Mouse (Mus musculus) embryonic stem cell, embryonic (primary cell): ENCODE results near the gene Zfp800.

Experiments
- CTCF ChIA-PET, 4 experiments: fragments of 300-600 bp in 2 of 4; fragments of 350-600 bp in 2 of 4; sonication (Branson Sonifier 250); formaldehyde crosslinking; loops; one replicate each; lab custom pipeline; 2022; ENCODE audit warnings: inconsistent platforms in 2 of 4; lab: Charles Lee
- POLR2A ChIA-PET, 4 experiments: fragments of 300-600 bp in 2 of 4; fragments of 350-600 bp in 2 of 4; sonication (Branson Sonifier 250); formaldehyde crosslinking; loops; one replicate each; lab custom pipeline; 2022; ENCODE audit warnings: antibody characterized with exemption in 4 of 4, inconsistent platforms in 1 of 4; lab: Charles Lee

The Zfp800 gene

GRCm38 (mm10) chr6:28261307-28262197 lies 136.3 kb downstream of the Zfp800 start:
- ChIA-PET POLR2A (interaction anchor here in 3 of 4 experiments (0.6 to 3.3 kb wide), 21 partner anchors 8 to 903 kb away, joined by 3 to 20 read pairs (median 4); partner anchors contain the start of genes Arf5 (in 1 of the 3), Grm8 (in 1 of the 3) and Rbm28 (in 1 of the 3)), CTCF (interaction anchor here in 2 of 4 experiments (0.6 to 1.5 kb wide), 3 partner anchors 46 to 257 kb away, joined by 3 to 5 read pairs (median 4); partner anchors contain the start of gene Grm8 (in 1 of the 2))

- POLR2A ChIA-PET: interaction anchor here in 3 of 4 experiments (0.8 to 3.3 kb wide), 8 partner anchors 11 to 904 kb away, joined by 3 to 20 read pairs (median 5); partner anchors contain the start of gene Rbm28 (in 1 of the 3)
- CTCF ChIA-PET: interaction anchor here in 1 of 4 experiments (0.9 to 1.5 kb wide), 2 partner anchors 45 to 126 kb away, joined by 3 to 5 read pairs; partner anchors contain the start of gene Grm8
These were observed 137.2 kb downstream of the Zfp800 start for GRCm38 (mm10) chr6:28260425-28261191.

GRCm38 (mm10) chr6:28259750-28260149 lies 138.1 kb downstream of the Zfp800 start:
- ChIA-PET POLR2A (interaction anchor here in 2 of 4 experiments (0.9 to 2.8 kb wide), 2 partner anchors 43 to 220 kb away, joined by 4 to 8 read pairs; no protein-coding TSS in a partner anchor), CTCF (no interaction called here)

GRCm38 (mm10) chr6:28258440-28258839 lies 139.4 kb downstream of the Zfp800 start:
- ChIA-PET CTCF (no interaction called here), POLR2A (interaction anchor here in 2 of 4 experiments (0.5 to 1.5 kb wide), 2 partner anchors 43 kb away, joined by 5 to 7 read pairs; no protein-coding TSS in a partner anchor)

GRCm38 (mm10) chr6:28257772-28258171 lies 140.0 kb downstream of the Zfp800 start:
- ChIA-PET CTCF (interaction anchor here in 1 of 4 experiments (0.6 kb wide), 1 partner anchor 1048 kb away, joined by 3 read pairs; no protein-coding TSS in a partner anchor), POLR2A (interaction anchor here in 1 of 4 experiments (1.5 kb wide), 1 partner anchor 43 kb away, joined by 7 read pairs; no protein-coding TSS in a partner anchor)

GRCm38 (mm10) chr6:28252790-28253189 lies 145.0 kb downstream of the Zfp800 start:
- ChIA-PET POLR2A (interaction anchor here in 2 of 4 experiments (1.5 to 1.6 kb wide), 2 partner anchors 9 kb away, joined by 4 to 5 read pairs; no protein-coding TSS in a partner anchor), CTCF (no interaction called here)

- ChIA-PET CTCF (no interaction called here), POLR2A (interaction anchor here in 1 of 4 experiments (1.5 kb wide), 1 partner anchor 12 kb away, joined by 4 read pairs; no protein-coding TSS in a partner anchor)
These were observed 149.6 kb downstream of the Zfp800 start for GRCm38 (mm10) chr6:28248211-28248610.

- CTCF ChIA-PET: no interaction called here
- POLR2A ChIA-PET: interaction anchor here in 1 of 4 experiments (0.7 kb wide), 1 partner anchor 470 kb away, joined by 3 read pairs; no protein-coding TSS in a partner anchor
These were observed 165.0 kb downstream of the Zfp800 start for GRCm38 (mm10) chr6:28232618-28233361.

GRCm38 (mm10) chr6:28228085-28228484 lies 169.7 kb downstream of the Zfp800 start:
- ChIA-PET POLR2A (no interaction called here), CTCF (interaction anchor here in 1 of 4 experiments (0.6 kb wide), 1 partner anchor 92 kb away, joined by 6 read pairs; no protein-coding TSS in a partner anchor)

GRCm38 (mm10) chr6:28221017-28221416 lies 176.8 kb downstream of the Zfp800 start:
- POLR2A ChIA-PET: interaction anchor here in 2 of 4 experiments (0.5 to 1.0 kb wide), 5 partner anchors 13 to 167 kb away, joined by 3 to 7 read pairs (median 4); no protein-coding TSS in a partner anchor
- CTCF ChIA-PET: no interaction called here

GRCm38 (mm10) chr6:28218386-28218785 lies 179.4 kb downstream of the Zfp800 start:
- POLR2A ChIA-PET: no interaction called here
- CTCF ChIA-PET: no interaction called here

- CTCF ChIA-PET: interaction anchor here in 3 of 4 experiments (0.5 to 1.5 kb wide), 4 partner anchors 11 to 183 kb away, joined by 3 to 6 read pairs (median 6); no protein-coding TSS in a partner anchor
- POLR2A ChIA-PET: interaction anchor here in 3 of 4 experiments (0.6 to 1.9 kb wide), 10 partner anchors 10 to 264 kb away, joined by 3 to 7 read pairs (median 4); no protein-coding TSS in a partner anchor
These were observed 182.4 kb downstream of the Zfp800 start for GRCm38 (mm10) chr6:28215268-28215954.

- CTCF ChIA-PET: interaction anchor here in 2 of 4 experiments (0.5 to 1.5 kb wide), 3 partner anchors 10 to 59 kb away, joined by 5 to 6 read pairs (median 6); no protein-coding TSS in a partner anchor
- POLR2A ChIA-PET: interaction anchor here in 2 of 4 experiments (1.2 to 1.9 kb wide), 7 partner anchors 11 to 135 kb away, joined by 3 to 7 read pairs (median 5); no protein-coding TSS in a partner anchor
These were observed 183.0 kb downstream of the Zfp800 start for GRCm38 (mm10) chr6:28214658-28215267.

GRCm38 (mm10) chr6:28203454-28203853 lies 194.4 kb downstream of the Zfp800 start:
- POLR2A ChIA-PET: interaction anchor here in 1 of 4 experiments (0.6 kb wide), 1 partner anchor 15 kb away, joined by 4 read pairs; no protein-coding TSS in a partner anchor

GRCm38 (mm10) chr6:28202833-28203232 lies 195.0 kb downstream of the Zfp800 start:
- POLR2A ChIA-PET: no interaction called here
- CTCF ChIA-PET: no interaction called here

More at GRCm38 (mm10) chr6:28203454-28203853, 194.4 kb downstream of the Zfp800 start:
- CTCF ChIA-PET: interaction anchor here in 1 of 4 experiments (0.6 kb wide), 1 partner anchor 9 kb away, joined by 7 read pairs; no protein-coding TSS in a partner anchor

- ChIA-PET CTCF (interaction anchor here in 1 of 4 experiments (0.6 kb wide), 1 partner anchor 10 kb away, joined by 7 read pairs; no protein-coding TSS in a partner anchor), POLR2A (interaction anchor here in 1 of 4 experiments (0.6 kb wide), 1 partner anchor 27 kb away, joined by 3 read pairs; no protein-coding TSS in a partner anchor)
These were observed 203.9 kb downstream of the Zfp800 start for GRCm38 (mm10) chr6:28193901-28194300.
